Comparison of ENCODE assay signal across 8 mouse cellular contexts in genomic region chr19:44246341-44246911, GRCm38 (mm10). TPM values are rescaled to one million over a fixed set of nuclear protein-coding genes. Genes with fewer than 3 reads are reported as not detected.
A peak's percentile ranks its signal among the peaks of the same experiment; 100 is the strongest.
DNase-seq lines count a peak whose midpoint lies in the region; ATAC-seq and TF ChIP-seq lines count a peak whose summit lies in the region.

No protein-coding gene starts in this region.

- peak overlapping the region; percentile 68 for H3K4me2 ChIP-seq in heart, embryonic 15.5 days
- H3K4me2 ChIP-seq in lung, embryonic 15.5 days: peak overlapping the region; percentile 71

- intact Hi-C loops in left cerebral cortex, postnatal 25 days (cut with DNase I): loop anchor here (5.0 kb wide), 1 partner anchor 171 kb away; no protein-coding TSS in a partner anchor

- peaks cover 9% of the 10 kb centered on the region; the same call in 1 of the 2 replicates for H3K27me3 ChIP-seq in E14TG2a.4 (ENCODE audit: insufficient read depth, low read length)
- H3K27me3 ChIP-seq in heart, embryonic 15.5 days: no peaks in the 10 kb centered on the region
- no peaks in the 10 kb centered on the region for H3K27me3 ChIP-seq in lung, embryonic 15.5 days

- WGBS in heart, embryonic 15.5 days: 32% methylated on average over 11 of the region's 11 CpGs
- WGBS in lung, embryonic 15.5 days: 24% methylated on average over 11 of the region's 11 CpGs

- peaks cover 51% of the 10 kb centered on the region for H3K4me1 ChIP-seq in E14TG2a.4 (replicated peaks; ENCODE audit: low read depth, low read length)
- H3K4me1 ChIP-seq in heart, embryonic 15.5 days (replicated peaks): peaks cover 26% of the 10 kb centered on the region
- H3K4me1 ChIP-seq in lung, embryonic 15.5 days: peaks cover 26% of the 10 kb centered on the region

- DNase-seq in cerebellum, adult 9-10 months: peak; percentile 49
- DNase-seq in cerebellum, postnatal 4 days (ENCODE audit: low spot score in 2 of 2): no peak
- DNase-seq in Muller cell, postnatal 12 days (ENCODE audit: inconsistent ontology term): no peak
- no peak for DNase-seq in left cerebral cortex, postnatal 25 days (ENCODE audit: low spot score in 2 of 2)

- H3K4me3 ChIP-seq in E14TG2a.4 (replicated peaks; ENCODE audit: low read length): peak overlapping the region; percentile 5; the same call in 1 of the 2 replicates
- peak overlapping the region; percentile 21 for H3K4me3 ChIP-seq in heart, embryonic 15.5 days
- peak overlapping the region; percentile 4; the same call in 1 of the 2 replicates for H3K4me3 ChIP-seq in lung, embryonic 15.5 days

- no peaks in the 10 kb centered on the region for H3K36me3 ChIP-seq in E14TG2a.4 (ENCODE audit: insufficient read depth, low read length)
- no peaks in the 10 kb centered on the region for H3K36me3 ChIP-seq in heart, embryonic 15.5 days
- H3K36me3 ChIP-seq in lung, embryonic 15.5 days: no peaks in the 10 kb centered on the region

- H3K9ac ChIP-seq in heart, embryonic 15.5 days: no peak overlapping the region
- no peak overlapping the region for H3K9ac ChIP-seq in lung, embryonic 15.5 days

- ATAC-seq in heart, embryonic 15.5 days (replicated peaks; ENCODE audit: insufficient number of reproducible peaks, insufficient read depth, low FRiP score, low read depth): no peak
- no peak for ATAC-seq in lung, embryonic 15.5 days (ENCODE audit: borderline replicate concordance, extremely low read depth, low FRiP score, low TSS enrichment)
- ATAC-seq in megakaryocyte progenitor cell, adult 5-6 weeks (replicated peaks; ENCODE audit: poor library complexity): no peak

- no peak for TF ChIP-seq CTCF in E14TG2a.4 (conservative IDR thresholded peaks at IDR 0.05; ENCODE audit: low read length)

- H3K27ac ChIP-seq in heart, embryonic 15.5 days: 0 out of 2 replicates have a peak overlapping the region, but pooled peaks have one; percentile 45
- peak overlapping the region; percentile 91; the same call in 1 of the 2 replicates for H3K27ac ChIP-seq in lung, embryonic 15.5 days

- H3K9me3 ChIP-seq in E14TG2a.4 (ENCODE audit: low read length): no peaks in the 10 kb centered on the region
- H3K9me3 ChIP-seq in heart, embryonic 15.5 days (replicated peaks): no peaks in the 10 kb centered on the region
- no peaks in the 10 kb centered on the region for H3K9me3 ChIP-seq in lung, embryonic 15.5 days

RNA-seq across cellular contexts. Expression of gene Scd3, which starts 43.4 kb away (rescaled TPM):
- polyA plus RNA-seq in heart, embryonic 15.5 days (2015; fragmentation: Nextera tagmentation; extraction: Ambion mirVana): 0.25 and 0.29 TPM in 2 replicates
- 0.58 and 0.64 TPM in 2 replicates for polyA plus RNA-seq in lung, embryonic 15.5 days (2015; fragmentation: Nextera tagmentation; extraction: Ambion mirVana)
- total RNA-seq in megakaryocyte progenitor cell, adult 5-6 weeks (2015): not detected in 2 replicates
- not detected in 2 replicates for total RNA-seq in megakaryocyte progenitor cell, adult 5-6 weeks (2017)
- 1 to 10 TPM; 2.2 to 3.2 TPM for total RNA-seq in left cerebral cortex, postnatal 25 days (2021)

RNA-seq across cellular contexts. Expression of gene Scd2, which starts 47.0 kb away (rescaled TPM):
- 131 and 164 TPM in 2 replicates for polyA plus RNA-seq in heart, embryonic 15.5 days (2015; fragmentation: Nextera tagmentation; extraction: Ambion mirVana)
- 210 and 224 TPM in 2 replicates for polyA plus RNA-seq in lung, embryonic 15.5 days (2015; fragmentation: Nextera tagmentation; extraction: Ambion mirVana)
- 95.4 and 101 TPM in 2 replicates for total RNA-seq in megakaryocyte progenitor cell, adult 5-6 weeks (2015)
- total RNA-seq in megakaryocyte progenitor cell, adult 5-6 weeks (2017): 88.5 and 107 TPM in 2 replicates
- 100 to 1,000 TPM; 585 to 640 TPM for total RNA-seq in left cerebral cortex, postnatal 25 days (2021)

RNA-seq across cellular contexts. Expression of gene Pkd2l1, which starts 54.2 kb away (rescaled TPM):
- polyA plus RNA-seq in heart, embryonic 15.5 days (2015; fragmentation: Nextera tagmentation; extraction: Ambion mirVana): not detected in 2 replicates
- 0.04 TPM in 1 of 2 replicates, not detected in the other for polyA plus RNA-seq in lung, embryonic 15.5 days (2015; fragmentation: Nextera tagmentation; extraction: Ambion mirVana)
- not detected in 2 replicates for total RNA-seq in megakaryocyte progenitor cell, adult 5-6 weeks (2015)
- not detected in 2 replicates for total RNA-seq in megakaryocyte progenitor cell, adult 5-6 weeks (2017)
- total RNA-seq in left cerebral cortex, postnatal 25 days (2021): under 1 TPM; 0.14 to 0.16 TPM

Comparison
In these comparisons a context has a peak if more than half of its experiments do, and no peak if none do; other contexts are left out.
1. RNA of gene Scd2, which starts 47.0 kb away (total RNA-seq): 585 to 640 TPM in left cerebral cortex, postnatal 25 days; 88.5 to 107 TPM in megakaryocyte progenitor cell, adult 5-6 weeks; every median in the first group is over 4 times any median in the second.
2. Peak in every context shown above with its lines, with median percentiles within 50 percentile points of each other: H3K4me3 ChIP-seq.